Comparison of ENCODE assay signal across 12 mouse cellular contexts in genomic region chr7:142486751-142487162, GRCm38 (mm10). TPM values are rescaled to one million over a fixed set of nuclear protein-coding genes. Genes with fewer than 3 reads are reported as not detected.
DNase-seq lines count a peak whose midpoint lies in the region; ATAC-seq and TF ChIP-seq lines count a peak whose summit lies in the region.
"Had no signal": no experiment of that assay in that cellular context is flagged by ENCODE, and none has a peak within 500 bp of the region (broad histone marks: within the 10 kb centered on the region; RNA-seq: fewer than 3 reads in every experiment).

No protein-coding gene starts in this region.

- no peak overlapping the region for H3K4me2 ChIP-seq in heart, embryonic 12.5 days
- no peak overlapping the region for H3K4me2 ChIP-seq in CH12.LX (ENCODE audit: insufficient read depth, low read depth, poor library complexity, severe bottlenecking)
- no peak overlapping the region for H3K4me2 ChIP-seq in embryonic facial prominence, embryonic 15.5 days (replicated peaks)
- no peak overlapping the region for H3K4me2 ChIP-seq in intestine, embryonic 16.5 days (ENCODE audit: low read depth, low read length)
- H3K4me2 ChIP-seq: liver, embryonic 15.5 days had no signal

- ATAC-seq in heart, embryonic 12.5 days (ENCODE audit: insufficient number of reproducible peaks, low FRiP score) = no peak
- ATAC-seq in embryonic facial prominence, embryonic 15.5 days (ENCODE audit: insufficient number of reproducible peaks, low FRiP score, low TSS enrichment, low read depth) = peak; percentile 47
- ATAC-seq in intestine, embryonic 16.5 days = no peak

- WGBS in heart, embryonic 12.5 days = 66% methylated on average over 8 of the region's 8 CpGs
- WGBS in embryonic facial prominence, embryonic 15.5 days = 26% methylated on average over 8 of the region's 8 CpGs
- WGBS in intestine, embryonic 16.5 days = 53% methylated on average over 8 of the region's 8 CpGs

- H3K36me3 ChIP-seq in heart, embryonic 12.5 days = peaks cover 38% of the 10 kb centered on the region
- H3K36me3 ChIP-seq in CH12.LX (replicated peaks in 1 of 2; ENCODE audit: control insufficient read depth in 1 of 2, insufficient read depth in 1 of 2, low read length in 1 of 2) = peaks cover 73 to 98% of the 10 kb centered on the region in 2 experiments
- peaks cover 20% of the 10 kb centered on the region for H3K36me3 ChIP-seq in embryonic facial prominence, embryonic 15.5 days
- peaks cover 4% of the 10 kb centered on the region; the same call in 1 of the 2 replicates for H3K36me3 ChIP-seq in intestine, embryonic 16.5 days (ENCODE audit: control insufficient read depth, insufficient read depth, low read length)
- H3K36me3 ChIP-seq: liver, embryonic 15.5 days had no signal

- H3K9ac ChIP-seq in heart, embryonic 12.5 days = peak overlapping the region; percentile 55
- H3K9ac ChIP-seq in CH12.LX (ENCODE audit: insufficient read depth, low read depth) = no peak overlapping the region
- H3K9ac ChIP-seq in embryonic facial prominence, embryonic 15.5 days = no peak overlapping the region
- H3K9ac ChIP-seq in intestine, embryonic 16.5 days (ENCODE audit: low read depth, low read length) = peak overlapping the region; percentile 55
- H3K9ac ChIP-seq: liver, embryonic 15.5 days had no signal

- TF ChIP-seq CTCF in CH12.LX (conservative IDR thresholded peaks at IDR 0.05 in 1 of 2, IDR thresholded peaks at IDR 0.05 in 1 of 2; ENCODE audit: low read depth in 2 of 2, low read length in 2 of 2) = no peak
- no peak for TF ChIP-seq CTCF in layer of hippocampus, adult 2 months (conservative IDR thresholded peaks at IDR 0.05)

- H3K4me3 ChIP-seq in heart, embryonic 12.5 days = no peak overlapping the region
- no peak overlapping the region for H3K4me3 ChIP-seq in CH12.LX (replicated peaks in 1 of 3; ENCODE audit: low read depth in 2 of 3, low read length in 2 of 3, poor library complexity in 1 of 3)
- no peak overlapping the region for H3K4me3 ChIP-seq in embryonic facial prominence, embryonic 15.5 days (replicated peaks)
- H3K4me3 ChIP-seq in intestine, embryonic 16.5 days (ENCODE audit: low read length) = no peak overlapping the region
- no peak overlapping the region for H3K4me3 ChIP-seq in layer of hippocampus, adult 2 months
- H3K4me3 ChIP-seq: liver, embryonic 15.5 days had no signal

- TF ChIP-seq POLR2A in CH12.LX (IDR thresholded peaks at IDR 0.05; ENCODE audit: low read depth, low read length) = no peak

- DNase-seq in heart, adult 18-20 months = no peak
- no peak for DNase-seq in CH12.LX (ENCODE audit: extremely low read depth)
- no peak for DNase-seq in spleen, adult 12 weeks (ENCODE audit: low spot score)
- DNase-seq in layer of hippocampus, adult 2 months (ENCODE audit: low spot score in 2 of 2) = no peak
- DNase-seq in adrenal gland, adult (ENCODE audit: inconsistent age in 2 of 2, low spot score in 1 of 2) = no peak
- DNase-seq: cerebellum, adult 9-10 months had no signal

- dilution Hi-C loops in CH12.LX (cut with MboI; ENCODE audit: extremely low pct_ligation_motif_present, extremely low pct_unique_long_range_greater_than_20kb, low sequenced_read_pairs) = no loop called here

- no peak for TF ChIP-seq RAD21 in CH12.LX (IDR thresholded peaks at IDR 0.05; ENCODE audit: low read depth, low read length)

- H3K27ac ChIP-seq in heart, embryonic 12.5 days (ENCODE audit: poor library complexity, severe bottlenecking) = peak overlapping the region; percentile 98
- H3K27ac ChIP-seq in CH12.LX (ENCODE audit: insufficient read depth, low read depth) = peak overlapping the region; percentile 86
- peak overlapping the region; percentile 98 for H3K27ac ChIP-seq in embryonic facial prominence, embryonic 15.5 days (replicated peaks)
- peak overlapping the region; percentile 77 for H3K27ac ChIP-seq in intestine, embryonic 16.5 days (ENCODE audit: low read length)
- H3K27ac ChIP-seq in layer of hippocampus, adult 2 months = no peak overlapping the region
- H3K27ac ChIP-seq: liver, embryonic 15.5 days had no signal

- no peak for TF ChIP-seq EP300 in CH12.LX (IDR thresholded peaks at IDR 0.05; ENCODE audit: low read length)

- in situ Hi-C loops in CH12.LX (cut with MboI; ENCODE audit: low pct_ligation_motif_present, low pct_unique_long_range_greater_than_20kb, low sequenced_read_pairs) = no loop called here

- H3K27me3 ChIP-seq in heart, embryonic 12.5 days (replicated peaks) = no peaks in the 10 kb centered on the region
- no peaks in the 10 kb centered on the region for H3K27me3 ChIP-seq in CH12.LX (replicated peaks)
- H3K27me3 ChIP-seq in embryonic facial prominence, embryonic 15.5 days = no peaks in the 10 kb centered on the region
- no peaks in the 10 kb centered on the region for H3K27me3 ChIP-seq in intestine, embryonic 16.5 days (replicated peaks; ENCODE audit: control insufficient read depth, insufficient read depth, low read length)

- H3K9me3 ChIP-seq in heart, embryonic 12.5 days (replicated peaks) = no peaks in the 10 kb centered on the region
- H3K9me3 ChIP-seq in CH12.LX (replicated peaks; ENCODE audit: low read length) = no peaks in the 10 kb centered on the region
- H3K9me3 ChIP-seq in embryonic facial prominence, embryonic 15.5 days (replicated peaks) = no peaks in the 10 kb centered on the region
- H3K9me3 ChIP-seq in intestine, embryonic 16.5 days (ENCODE audit: control insufficient read depth, low read length) = no peaks in the 10 kb centered on the region
- H3K9me3 ChIP-seq: liver, embryonic 15.5 days had no signal

- H3K4me1 ChIP-seq in heart, embryonic 12.5 days (replicated peaks) = peaks cover 62% of the 10 kb centered on the region
- H3K4me1 ChIP-seq in CH12.LX (ENCODE audit: control insufficient read depth in 1 of 2, insufficient read depth in 2 of 2) = peaks cover 19 to 53% of the 10 kb centered on the region in 2 experiments
- peaks cover 70% of the 10 kb centered on the region for H3K4me1 ChIP-seq in embryonic facial prominence, embryonic 15.5 days
- peaks cover 45% of the 10 kb centered on the region for H3K4me1 ChIP-seq in intestine, embryonic 16.5 days (ENCODE audit: control insufficient read depth, insufficient read depth, low read length)

- no peaks in the 10 kb centered on the region; the same call in 1 of the 2 replicates for H3K79me2 ChIP-seq in CH12.LX (replicated peaks; ENCODE audit: control insufficient read depth, extremely low read depth, insufficient read depth, poor library complexity, severe bottlenecking)

TF ChIP-seq in CH12.LX, 34 proteins besides CTCF, POLR2A, EP300 and RAD21 (continues in another document):
- TF ChIP-seq TCF12 (IDR thresholded peaks at IDR 0.05; ENCODE audit: low read depth, low read length) (no peak), ZC3H11A (IDR thresholded peaks at IDR 0.05; ENCODE audit: low read depth, low read length) (no peak), RCOR1 (conservative IDR thresholded peaks at IDR 0.05; ENCODE audit: low read depth, low read length) (no peak)

RNA-seq across cellular contexts. Expression of gene Tnnt3, which starts 11.9 kb away (rescaled TPM):
- 6.4 and 9.3 TPM in 2 replicates for polyA plus RNA-seq in heart, embryonic 12.5 days (2016; fragmentation: Nextera tagmentation; extraction: Ambion mirVana)
- under 1 TPM in 1 of 2 experiments, not detected in 1; 0.67 TPM for total RNA-seq in heart, adult 18-20 months (2021)
- total RNA-seq in CH12.LX (2012; rRNA removed) (1.5 and 3.1 TPM in 2 replicates), CH12.LX (2014; rRNA removed) (3.3 and 4.1 TPM in 2 replicates)
- polyA plus RNA-seq in CH12.LX (2012; ENCODE audit: insufficient read length, low read depth) = 13.3 and 16.9 TPM in 2 replicates
- polyA plus RNA-seq in embryonic facial prominence, embryonic 15.5 days (2015; fragmentation: Nextera tagmentation; extraction: Ambion mirVana) = 167 and 228 TPM in 2 replicates
- polyA plus RNA-seq in intestine, embryonic 16.5 days (2015; fragmentation: Nextera tagmentation; extraction: Ambion mirVana) = 2.1 and 3.2 TPM in 2 replicates
- total RNA-seq in layer of hippocampus, adult 2 months (2021) = not detected
- total RNA-seq: layer of hippocampus, adult 18-20 months had no signal
- polyA plus RNA-seq: small intestine, adult 2 months had no signal

RNA-seq across cellular contexts. Expression of gene Lsp1, which starts 26.1 kb away (rescaled TPM):
- 33.4 and 38.4 TPM in 2 replicates for polyA plus RNA-seq in heart, embryonic 12.5 days (2016; fragmentation: Nextera tagmentation; extraction: Ambion mirVana)
- total RNA-seq in heart, adult 18-20 months (2021) = 10 to 100 TPM; 24.7 to 33.1 TPM
- total RNA-seq in CH12.LX (2012; rRNA removed) (314 and 364 TPM in 2 replicates), CH12.LX (2014; rRNA removed) (367 and 377 TPM in 2 replicates)
- polyA plus RNA-seq in CH12.LX (2012; ENCODE audit: insufficient read length, low read depth) = 715 and 732 TPM in 2 replicates
- 49.3 and 58.9 TPM in 2 replicates for polyA plus RNA-seq in embryonic facial prominence, embryonic 15.5 days (2015; fragmentation: Nextera tagmentation; extraction: Ambion mirVana)
- 125 and 134 TPM in 2 replicates for polyA plus RNA-seq in intestine, embryonic 16.5 days (2015; fragmentation: Nextera tagmentation; extraction: Ambion mirVana)
- 1 to 10 TPM; 1.4 to 1.7 TPM for total RNA-seq in layer of hippocampus, adult 2 months (2021)

RNA-seq across cellular contexts. Expression of gene Tnni2, which starts 45.1 kb away (rescaled TPM):
- 50.6 and 53.5 TPM in 2 replicates for polyA plus RNA-seq in heart, embryonic 12.5 days (2016; fragmentation: Nextera tagmentation; extraction: Ambion mirVana)
- total RNA-seq in heart, adult 18-20 months (2021) = 1 to 10 TPM; 1.8 to 2.6 TPM
- total RNA-seq in CH12.LX (2012; rRNA removed) = 35.0 and 50.1 TPM in 2 replicates
- 74.0 and 77.4 TPM in 2 replicates for total RNA-seq in CH12.LX (2014; rRNA removed)
- 88.1 and 154 TPM in 2 replicates for polyA plus RNA-seq in CH12.LX (2012; ENCODE audit: insufficient read length, low read depth)
- polyA plus RNA-seq in embryonic facial prominence, embryonic 15.5 days (2015; fragmentation: Nextera tagmentation; extraction: Ambion mirVana) = 169 and 228 TPM in 2 replicates
- 4.3 and 4.7 TPM in 2 replicates for polyA plus RNA-seq in intestine, embryonic 16.5 days (2015; fragmentation: Nextera tagmentation; extraction: Ambion mirVana)
- total RNA-seq in layer of hippocampus, adult 2 months (2021) = not detected

RNA-seq across cellular contexts. Expression of gene Mrpl23, which starts 45.7 kb away (rescaled TPM):
- polyA plus RNA-seq in heart, embryonic 12.5 days (2016; fragmentation: Nextera tagmentation; extraction: Ambion mirVana) = 12.0 and 15.2 TPM in 2 replicates
- 10 to 100 TPM; 12.2 to 29.0 TPM for total RNA-seq in heart, adult 18-20 months (2021)
- 58.9 and 71.2 TPM in 2 replicates for total RNA-seq in CH12.LX (2012; rRNA removed)
- total RNA-seq in CH12.LX (2014; rRNA removed) = 60.7 and 70.8 TPM in 2 replicates
- 7.5 and 8.3 TPM in 2 replicates for polyA plus RNA-seq in CH12.LX (2012; ENCODE audit: insufficient read length, low read depth)
- 28.5 and 32.7 TPM in 2 replicates for polyA plus RNA-seq in embryonic facial prominence, embryonic 15.5 days (2015; fragmentation: Nextera tagmentation; extraction: Ambion mirVana)
- 50.3 and 58.1 TPM in 2 replicates for polyA plus RNA-seq in intestine, embryonic 16.5 days (2015; fragmentation: Nextera tagmentation; extraction: Ambion mirVana)
- total RNA-seq in layer of hippocampus, adult 2 months (2021) = 1 to 10 TPM; 7.9 to 8.8 TPM

RNA-seq across cellular contexts. Expression of gene Syt8, which starts 52.1 kb away (rescaled TPM):
- polyA plus RNA-seq in heart, embryonic 12.5 days (2016; fragmentation: Nextera tagmentation; extraction: Ambion mirVana) = 0.28 and 0.57 TPM in 2 replicates
- total RNA-seq in heart, adult 18-20 months (2021) = not detected
- not detected in 2 replicates for total RNA-seq in CH12.LX (2012; rRNA removed)
- not detected in 2 replicates for total RNA-seq in CH12.LX (2014; rRNA removed)
- not detected in 2 replicates for polyA plus RNA-seq in CH12.LX (2012; ENCODE audit: insufficient read length, low read depth)
- polyA plus RNA-seq in embryonic facial prominence, embryonic 15.5 days (2015; fragmentation: Nextera tagmentation; extraction: Ambion mirVana) = 3.9 and 4.5 TPM in 2 replicates
- 8.8 and 10.4 TPM in 2 replicates for polyA plus RNA-seq in intestine, embryonic 16.5 days (2015; fragmentation: Nextera tagmentation; extraction: Ambion mirVana)
- total RNA-seq in layer of hippocampus, adult 2 months (2021) = not detected
- total RNA-seq: layer of hippocampus, adult 18-20 months had no signal

Comparison
In these comparisons a context has a peak if more than half of its experiments do, and no peak if none do; other contexts are left out.
1. H3K9ac ChIP-seq: peak in heart, embryonic 12.5 days (single experiment) and intestine, embryonic 16.5 days (single experiment); none in CH12.LX (single experiment) and embryonic facial prominence, embryonic 15.5 days (single experiment).